Comparison of ENCODE assay signal across 8 mouse cellular contexts in genomic region chr2:174905865-174906639, GRCm38 (mm10).
DNase-seq lines count a peak whose midpoint lies in the region; ATAC-seq and TF ChIP-seq lines count a peak whose summit lies in the region.

No protein-coding gene starts in this region.

- no peaks in the 10 kb centered on the region for H3K9me3 ChIP-seq in ES-E14 (ENCODE audit: control insufficient read depth, insufficient read depth, low read depth, low read length)
- no peaks in the 10 kb centered on the region for H3K9me3 ChIP-seq in embryonic facial prominence, embryonic 15.5 days (replicated peaks)
- no peaks in the 10 kb centered on the region for H3K9me3 ChIP-seq in limb, embryonic 11.5 days (ENCODE audit: control insufficient read depth, low read length)

- in situ Hi-C loops in ES-E14 (cut with MboI; ENCODE audit: low sequenced_read_pairs in 2 of 2, unreplicated experiment in 2 of 2), result loop anchor here in 1 of 2 experiments (10.0 kb wide), 1 partner anchor 591 kb away; no protein-coding TSS in a partner anchor

- H3K9ac ChIP-seq in ES-E14 (ENCODE audit: insufficient read depth, low read depth, low read length, poor library complexity, severe bottlenecking), result no peak overlapping the region
- H3K9ac ChIP-seq in embryonic facial prominence, embryonic 15.5 days, result no peak overlapping the region
- no peak overlapping the region for H3K9ac ChIP-seq in limb, embryonic 11.5 days (ENCODE audit: low read length)

- H3K36me3 ChIP-seq in ES-E14 (ENCODE audit: control insufficient read depth, insufficient read depth, low read length, poor library complexity, severe bottlenecking), result no peaks in the 10 kb centered on the region
- H3K36me3 ChIP-seq in embryonic facial prominence, embryonic 15.5 days, result no peaks in the 10 kb centered on the region
- no peaks in the 10 kb centered on the region for H3K36me3 ChIP-seq in limb, embryonic 11.5 days (ENCODE audit: control insufficient read depth, insufficient read depth, low read length)

- peak; percentile 23 for DNase-seq in kidney, adult 18-20 months
- no peak for DNase-seq in kidney, adult 11 months
- DNase-seq in ES-E14 (ENCODE audit: low read depth, low spot score), result peak; percentile 48
- peak; percentile 49 for DNase-seq in hindlimb bud, embryonic 11.5 days (ENCODE audit: extremely low spot score, low read depth, low spot score)
- peak; percentile 76 for DNase-seq in limb, embryonic 11.5 days (ENCODE audit: low spot score)
- DNase-seq in naive thymus-derived CD4-positive, alpha-beta T cell, adult 2 months (ENCODE audit: low read depth), result peak; percentile 58
- DNase-seq in urinary bladder, postnatal 10 days (ENCODE audit: low spot score), result no peak

- ATAC-seq in embryonic facial prominence, embryonic 15.5 days (ENCODE audit: insufficient number of reproducible peaks, low FRiP score, low TSS enrichment, low read depth), result peak; percentile 66; the same call in 1 of the 2 replicates
- ATAC-seq in limb, embryonic 11.5 days (ENCODE audit: insufficient number of reproducible peaks, low FRiP score, low TSS enrichment, low read depth), result peak; percentile 54; the same call in 1 of the 2 replicates

- no peaks in the 10 kb centered on the region for H3K27me3 ChIP-seq in embryonic facial prominence, embryonic 15.5 days
- no peaks in the 10 kb centered on the region for H3K27me3 ChIP-seq in limb, embryonic 11.5 days (ENCODE audit: control insufficient read depth, insufficient read depth, low read length)

- H3K27ac ChIP-seq in ES-E14 (ENCODE audit: insufficient read depth, low read depth, low read length, poor library complexity, severe bottlenecking), result peak overlapping the region; percentile 12; the same call in 1 of the 2 replicates
- H3K27ac ChIP-seq in embryonic facial prominence, embryonic 15.5 days (replicated peaks), result no peak overlapping the region
- no peak overlapping the region for H3K27ac ChIP-seq in limb, embryonic 11.5 days (replicated peaks; ENCODE audit: low read depth, low read length)

- H3K4me1 ChIP-seq in ES-E14 (ENCODE audit: control insufficient read depth in 2 of 2, insufficient read depth in 2 of 2, low read length in 2 of 2, poor library complexity in 1 of 2), result no peaks in the 10 kb centered on the region; a peak in 1 of 4 replicates
- peaks cover 12% of the 10 kb centered on the region; the same call in 1 of the 2 replicates for H3K4me1 ChIP-seq in embryonic facial prominence, embryonic 15.5 days
- H3K4me1 ChIP-seq in limb, embryonic 11.5 days (ENCODE audit: control insufficient read depth, insufficient read depth, low read length), result no peaks in the 10 kb centered on the region

- H3K4me2 ChIP-seq in embryonic facial prominence, embryonic 15.5 days (replicated peaks), result no peak overlapping the region
- no peak overlapping the region for H3K4me2 ChIP-seq in limb, embryonic 11.5 days (ENCODE audit: low read depth, severe bottlenecking)

- 41% methylated on average over 6 of the region's 6 CpGs for WGBS in embryonic facial prominence, embryonic 15.5 days
- 57% methylated on average over 6 of the region's 6 CpGs for WGBS in limb, embryonic 11.5 days

- no peak overlapping the region for H3K4me3 ChIP-seq in ES-E14 (ENCODE audit: insufficient read depth in 1 of 2, low read depth in 1 of 2, low read length in 2 of 2, poor library complexity in 1 of 2, severe bottlenecking in 1 of 2)
- no peak overlapping the region for H3K4me3 ChIP-seq in embryonic facial prominence, embryonic 15.5 days (replicated peaks)
- H3K4me3 ChIP-seq in limb, embryonic 11.5 days (ENCODE audit: low read depth, low read length), result no peak overlapping the region

TF ChIP-seq in ES-E14, 5 proteins besides CTCF, POLR2A, EP300 and RAD21:
- TF ChIP-seq MAFK (IDR thresholded peaks at IDR 0.05; ENCODE audit: insufficient read depth, low read depth, low read length) (no peak), CHD2 (IDR thresholded peaks at IDR 0.05; ENCODE audit: low read depth, low read length) (no peak), HCFC1 (IDR thresholded peaks at IDR 0.05; ENCODE audit: borderline replicate concordance, insufficient read depth, low read length) (no peak), ZC3H11A (IDR thresholded peaks at IDR 0.05; ENCODE audit: borderline replicate concordance, low read depth, low read length) (no peak), ZNF384 (IDR thresholded peaks at IDR 0.05; ENCODE audit: low read depth, low read length) (no peak)

Comparison
In these comparisons a context has a peak if more than half of its experiments do, and no peak if none do; other contexts are left out.
1. DNase-seq: peak in kidney, adult 18-20 months (single experiment), ES-E14 (single experiment), hindlimb bud, embryonic 11.5 days (single experiment), limb, embryonic 11.5 days (single experiment) and naive thymus-derived CD4-positive, alpha-beta T cell, adult 2 months (single experiment); none in kidney, adult 11 months (single experiment) and urinary bladder, postnatal 10 days (single experiment).